8 mouse cellular contexts compared by ENCODE assay signal in the genomic region with DNA sequence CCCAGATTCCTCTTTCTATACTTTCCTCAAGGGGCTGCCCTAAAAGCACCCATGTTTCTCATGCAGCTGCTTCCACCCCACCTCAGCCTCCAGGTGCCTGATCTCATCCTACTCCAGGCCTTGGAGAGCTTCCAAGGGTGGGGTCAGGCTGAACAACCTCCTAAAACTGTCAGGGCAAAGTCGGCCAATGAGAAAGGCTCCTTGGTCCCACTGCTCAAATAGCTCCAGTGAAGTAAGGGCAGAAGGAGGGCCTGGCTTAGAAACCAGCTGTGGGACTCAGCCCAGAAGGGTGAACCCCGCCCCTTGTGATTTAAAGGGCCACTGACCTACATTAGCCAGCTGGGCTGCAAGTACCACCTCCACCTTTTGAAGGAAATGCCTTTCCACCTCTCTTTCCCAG. TPM values are rescaled to one million over a fixed set of nuclear protein-coding genes. Genes with fewer than 3 reads are reported as not detected.
DNase-seq lines count a peak whose midpoint lies in the region; ATAC-seq and TF ChIP-seq lines count a peak whose summit lies in the region.

No protein-coding gene starts in this region.

- no peaks in the 10 kb centered on the region for H3K9me3 ChIP-seq in intestine, embryonic 15.5 days
- no peaks in the 10 kb centered on the region for H3K9me3 ChIP-seq in liver, embryonic 14.5 days (ENCODE audit: control insufficient read depth, low read length)
- H3K9me3 ChIP-seq in stomach, embryonic 16.5 days (replicated peaks; ENCODE audit: control insufficient read depth, low read length): no peaks in the 10 kb centered on the region

- DNase-seq in retina, postnatal 1 day: peak; percentile 24
- DNase-seq in retina, embryonic 14.5 days (ENCODE audit: low spot score): no peak
- no peak for DNase-seq in liver, embryonic 14.5 days (ENCODE audit: low read depth in 3 of 3, low spot score in 3 of 3)
- no peak for DNase-seq in cerebellum, adult 2 months
- DNase-seq in thymus, postnatal 36 days: no peak

- peaks cover 24% of the 10 kb centered on the region for H3K4me1 ChIP-seq in intestine, embryonic 15.5 days (replicated peaks)
- H3K4me1 ChIP-seq in liver, embryonic 14.5 days (replicated peaks; ENCODE audit: control insufficient read depth in 2 of 2, insufficient read depth in 2 of 2, low read length in 1 of 2): peaks cover 16 to 20% of the 10 kb centered on the region in 2 experiments
- H3K4me1 ChIP-seq in stomach, embryonic 16.5 days (ENCODE audit: control insufficient read depth, insufficient read depth, low read length): peaks cover 23% of the 10 kb centered on the region
- peaks cover 9% of the 10 kb centered on the region for H3K4me1 ChIP-seq in cerebellum, adult 2 months (ENCODE audit: control insufficient read depth, insufficient read depth, low read length)

- H3K4me3 ChIP-seq in intestine, embryonic 15.5 days (replicated peaks): no peak overlapping the region
- peak overlapping the region in 1 of 2 experiments; percentile 3; a peak in 2 of 4 replicates for H3K4me3 ChIP-seq in liver, embryonic 14.5 days (ENCODE audit: insufficient read depth in 1 of 2, low read depth in 2 of 2, low read length in 2 of 2)
- H3K4me3 ChIP-seq in stomach, embryonic 16.5 days (replicated peaks; ENCODE audit: low read length): no peak overlapping the region
- no peak overlapping the region for H3K4me3 ChIP-seq in cerebellum, adult 2 months (replicated peaks; ENCODE audit: insufficient read depth, low read depth, low read length)

- peak overlapping the region; percentile 49; the same call in 1 of the 2 replicates for H3K27ac ChIP-seq in intestine, embryonic 15.5 days
- no peak overlapping the region; the same call in 1 of the 2 replicates for H3K27ac ChIP-seq in liver, embryonic 14.5 days
- peak overlapping the region; percentile 47 for H3K27ac ChIP-seq in stomach, embryonic 16.5 days (ENCODE audit: low read length)
- no peak overlapping the region for H3K27ac ChIP-seq in cerebellum, adult 2 months (ENCODE audit: insufficient read depth, low read length)

- TF ChIP-seq POLR2A in cerebellum, adult 2 months (IDR thresholded peaks at IDR 0.05; ENCODE audit: borderline replicate concordance, insufficient read depth, low read length): no peak

- no peaks in the 10 kb centered on the region for H3K27me3 ChIP-seq in intestine, embryonic 15.5 days (replicated peaks)
- H3K27me3 ChIP-seq in liver, embryonic 14.5 days (ENCODE audit: control insufficient read depth, insufficient read depth, low read length): no peaks in the 10 kb centered on the region
- H3K27me3 ChIP-seq in stomach, embryonic 16.5 days (ENCODE audit: control insufficient read depth, insufficient read depth, low read length): no peaks in the 10 kb centered on the region
- no peaks in the 10 kb centered on the region for H3K27me3 ChIP-seq in cerebellum, adult 2 months (ENCODE audit: control insufficient read depth, insufficient read depth, low read length)

- TF ChIP-seq CTCF in liver, embryonic 14.5 days (IDR thresholded peaks at IDR 0.05; ENCODE audit: low read depth): no peak
- no peak for TF ChIP-seq CTCF in cerebellum, adult 2 months (IDR thresholded peaks at IDR 0.05; ENCODE audit: borderline replicate concordance, insufficient read depth, low read depth, low read length)

- H3K9ac ChIP-seq in intestine, embryonic 15.5 days: no peak overlapping the region; the same call in 1 of the 2 replicates
- H3K9ac ChIP-seq in liver, embryonic 14.5 days (replicated peaks): peak overlapping the region; percentile 2; the same call in 1 of the 2 replicates
- peak overlapping the region; percentile 54; the same call in 1 of the 2 replicates for H3K9ac ChIP-seq in stomach, embryonic 16.5 days (ENCODE audit: low read length)

- peaks cover 30% of the 10 kb centered on the region for H3K36me3 ChIP-seq in intestine, embryonic 15.5 days
- peaks cover 98% of the 10 kb centered on the region for H3K36me3 ChIP-seq in liver, embryonic 14.5 days (replicated peaks; ENCODE audit: control insufficient read depth, insufficient read depth, low read depth)
- H3K36me3 ChIP-seq in stomach, embryonic 16.5 days (ENCODE audit: control insufficient read depth, insufficient read depth, low read length): peaks cover 6% of the 10 kb centered on the region; the same call in 1 of the 2 replicates

- whole genome bisulfite sequencing in intestine, embryonic 15.5 days: 9% methylated on average over 2 of the region's 2 CpGs
- WGBS in liver, embryonic 14.5 days (ENCODE audit: insufficient replicate concordance): 20% methylated on average over 2 of the region's 2 CpGs
- WGBS in stomach, embryonic 16.5 days: 2% methylated on average over 2 of the region's 2 CpGs
- 18% methylated on average over 2 of the region's 2 CpGs for WGBS in cerebellum, adult 2 months

- peak; percentile 51 for ATAC-seq in erythroid progenitor cell, adult 5-6 weeks (replicated peaks; ENCODE audit: low FRiP score, poor library complexity, severe bottlenecking)
- peak; percentile 89 for ATAC-seq in intestine, embryonic 15.5 days
- ATAC-seq in liver, embryonic 14.5 days (ENCODE audit: insufficient read depth): peak; percentile 40
- ATAC-seq in stomach, embryonic 16.5 days (ENCODE audit: insufficient read depth, low FRiP score): peak; percentile 89

- no peak for TF ChIP-seq EP300 in liver, embryonic 14.5 days (IDR thresholded peaks at IDR 0.05; ENCODE audit: low read depth)

- peak overlapping the region; percentile 28; the same call in 1 of the 2 replicates for H3K4me2 ChIP-seq in intestine, embryonic 15.5 days (replicated peaks)
- H3K4me2 ChIP-seq in liver, embryonic 14.5 days (ENCODE audit: low read depth): peak overlapping the region; percentile 36
- H3K4me2 ChIP-seq in stomach, embryonic 16.5 days (ENCODE audit: low read depth, low read length): peak overlapping the region; percentile 14

RNA-seq across cellular contexts. Expression of a gene that starts 9.6 kb away (rescaled TPM):
- total RNA-seq in erythroid progenitor cell, adult 5-6 weeks (2015; ENCODE audit: low replicate concordance): not detected in 2 replicates
- total RNA-seq in erythroid progenitor cell, adult 5-6 weeks (2017; ENCODE audit: low replicate concordance): not detected in 2 replicates
- 0.29 and 0.43 TPM in 2 replicates for polyA plus RNA-seq in intestine, embryonic 15.5 days (2015; fragmentation: Nextera tagmentation; extraction: Ambion mirVana)
- polyA plus RNA-seq in liver, embryonic 14.5 days (2012; rRNA removed): 0.04 TPM in 1 of 2 replicates, not detected in the other
- 0.17 and 0.27 TPM in 2 replicates for polyA plus RNA-seq in liver, embryonic 14.5 days (2014; fragmentation: Nextera tagmentation; extraction: Ambion mirVana)
- 2.0 and 2.2 TPM in 2 replicates for polyA plus RNA-seq in stomach, embryonic 16.5 days (2015; fragmentation: Nextera tagmentation; extraction: Ambion mirVana)
- 0.13 and 0.24 TPM in 2 replicates for polyA plus RNA-seq in cerebellum, adult 2 months (2012; rRNA removed)

RNA-seq across cellular contexts. Expression of a gene that starts 12.4 kb away (rescaled TPM):
- total RNA-seq in erythroid progenitor cell, adult 5-6 weeks (2015; ENCODE audit: low replicate concordance): 176 and 250 TPM in 2 replicates
- total RNA-seq in erythroid progenitor cell, adult 5-6 weeks (2017; ENCODE audit: low replicate concordance): 668 and 983 TPM in 2 replicates
- polyA plus RNA-seq in intestine, embryonic 15.5 days (2015; fragmentation: Nextera tagmentation; extraction: Ambion mirVana): 38.6 and 40.1 TPM in 2 replicates
- 70.8 and 95.5 TPM in 2 replicates for polyA plus RNA-seq in liver, embryonic 14.5 days (2012; rRNA removed)
- 66.0 and 76.7 TPM in 2 replicates for polyA plus RNA-seq in liver, embryonic 14.5 days (2014; fragmentation: Nextera tagmentation; extraction: Ambion mirVana)
- polyA plus RNA-seq in stomach, embryonic 16.5 days (2015; fragmentation: Nextera tagmentation; extraction: Ambion mirVana): 51.2 and 63.2 TPM in 2 replicates
- polyA plus RNA-seq in cerebellum, adult 2 months (2012; rRNA removed): 11.7 and 13.1 TPM in 2 replicates

RNA-seq across cellular contexts. Expression of a gene that starts 15.7 kb away (rescaled TPM):
- total RNA-seq in erythroid progenitor cell, adult 5-6 weeks (2015; ENCODE audit: low replicate concordance): 67.9 and 77.8 TPM in 2 replicates
- total RNA-seq in erythroid progenitor cell, adult 5-6 weeks (2017; ENCODE audit: low replicate concordance): 18.7 and 41.5 TPM in 2 replicates
- polyA plus RNA-seq in intestine, embryonic 15.5 days (2015; fragmentation: Nextera tagmentation; extraction: Ambion mirVana): 68.7 and 69.6 TPM in 2 replicates
- 44.0 and 50.9 TPM in 2 replicates for polyA plus RNA-seq in liver, embryonic 14.5 days (2012; rRNA removed)
- 40.6 and 41.0 TPM in 2 replicates for polyA plus RNA-seq in liver, embryonic 14.5 days (2014; fragmentation: Nextera tagmentation; extraction: Ambion mirVana)
- 64.6 and 66.5 TPM in 2 replicates for polyA plus RNA-seq in stomach, embryonic 16.5 days (2015; fragmentation: Nextera tagmentation; extraction: Ambion mirVana)
- polyA plus RNA-seq in cerebellum, adult 2 months (2012; rRNA removed): 65.2 and 65.9 TPM in 2 replicates

RNA-seq across cellular contexts. Expression of a gene that starts 25.0 kb away (rescaled TPM):
- total RNA-seq in erythroid progenitor cell, adult 5-6 weeks (2015; ENCODE audit: low replicate concordance): 31.4 and 61.3 TPM in 2 replicates
- 44.7 and 54.5 TPM in 2 replicates for total RNA-seq in erythroid progenitor cell, adult 5-6 weeks (2017; ENCODE audit: low replicate concordance)
- 16.3 and 16.8 TPM in 2 replicates for polyA plus RNA-seq in intestine, embryonic 15.5 days (2015; fragmentation: Nextera tagmentation; extraction: Ambion mirVana)
- polyA plus RNA-seq in liver, embryonic 14.5 days (2012; rRNA removed): 19.8 and 25.9 TPM in 2 replicates
- polyA plus RNA-seq in liver, embryonic 14.5 days (2014; fragmentation: Nextera tagmentation; extraction: Ambion mirVana): 9.1 and 9.8 TPM in 2 replicates
- polyA plus RNA-seq in stomach, embryonic 16.5 days (2015; fragmentation: Nextera tagmentation; extraction: Ambion mirVana): 17.2 and 17.4 TPM in 2 replicates
- polyA plus RNA-seq in cerebellum, adult 2 months (2012; rRNA removed): 65.0 and 65.1 TPM in 2 replicates

RNA-seq across cellular contexts. Expression of a gene that starts 25.2 kb away (rescaled TPM):
- total RNA-seq in erythroid progenitor cell, adult 5-6 weeks (2015; ENCODE audit: low replicate concordance): 12.2 and 13.7 TPM in 2 replicates
- total RNA-seq in erythroid progenitor cell, adult 5-6 weeks (2017; ENCODE audit: low replicate concordance): 9.4 and 14.1 TPM in 2 replicates
- 33.7 and 36.3 TPM in 2 replicates for polyA plus RNA-seq in intestine, embryonic 15.5 days (2015; fragmentation: Nextera tagmentation; extraction: Ambion mirVana)
- polyA plus RNA-seq in liver, embryonic 14.5 days (2012; rRNA removed): 13.7 and 14.5 TPM in 2 replicates
- 9.1 and 10.8 TPM in 2 replicates for polyA plus RNA-seq in liver, embryonic 14.5 days (2014; fragmentation: Nextera tagmentation; extraction: Ambion mirVana)
- polyA plus RNA-seq in stomach, embryonic 16.5 days (2015; fragmentation: Nextera tagmentation; extraction: Ambion mirVana): 20.0 and 20.2 TPM in 2 replicates
- 28.6 and 29.7 TPM in 2 replicates for polyA plus RNA-seq in cerebellum, adult 2 months (2012; rRNA removed)

Comparison
In these comparisons a context has a peak if more than half of its experiments do, and no peak if none do; other contexts are left out.
1. H3K27ac ChIP-seq: peak in intestine, embryonic 15.5 days (single experiment) and stomach, embryonic 16.5 days (single experiment); none in liver, embryonic 14.5 days (single experiment) and cerebellum, adult 2 months (single experiment).
2. Peak in every context shown above with its lines, with median percentiles within 50 percentile points of each other: ATAC-seq and H3K4me2 ChIP-seq.